Mouse (Mus musculus) neutrophil, adult 5-6 weeks (primary cell): ENCODE measurements around the gene Tmem246. TPM values are rescaled to one million over a fixed set of nuclear protein-coding genes. Genes with fewer than 3 reads are reported as not detected.
A peak's percentile ranks its signal among the peaks of the same experiment; 100 is the strongest.

Experiments
- ATAC-seq: fragments of 151-379, 151-347 bp; 2 replicates; pipeline ENCODE4 v1.8.0; 2017; ENCODE audit warnings: mild to moderate bottlenecking, moderate TSS enrichment; ENCODE audit not compliant: insufficient number of reproducible peaks, poor library complexity, low FRiP score, severe bottlenecking; ENCODE audit errors: extremely low read depth
- total RNA-seq: library from RNA; stranded (forward); fragments of 200-1000 nt; gene quantifications from 2 replicates; pipeline ENCODE4 v1.2.3, GENCODE M21; 2017

The Tmem246 gene
- total RNA-seq, 1 experiment from 2014 or later: not detected

GRCm38 (mm10) chr4:49585524-49586101 lies 12.1 kb downstream of the Tmem246 start:
- ATAC-seq: no peak

- ATAC-seq: no peak
Measured at GRCm38 (mm10) chr4:49583965-49584831, 13.5 kb downstream of the Tmem246 start.

GRCm38 (mm10) chr4:49581256-49581655 lies 16.4 kb downstream of the Tmem246 start:
- no peak for ATAC-seq

- no peak for ATAC-seq
Measured at GRCm38 (mm10) chr4:49572194-49572593, 25.5 kb downstream of the Tmem246 start.

GRCm38 (mm10) chr4:49567613-49568012 lies 30.1 kb downstream of the Tmem246 start:
- ATAC-seq: peak; percentile 89

- ATAC-seq: no peak
Measured at GRCm38 (mm10) chr4:49559915-49560772, 37.5 kb downstream of the Tmem246 start.

GRCm38 (mm10) chr4:49558181-49558580 lies 39.5 kb downstream of the Tmem246 start:
- ATAC-seq: no peak

- no peak for ATAC-seq
Measured at GRCm38 (mm10) chr4:49557375-49557774, 40.3 kb downstream of the Tmem246 start.

- ATAC-seq: no peak
Measured at GRCm38 (mm10) chr4:49553380-49553779, 44.3 kb downstream of the Tmem246 start.

- no peak for ATAC-seq
Measured at GRCm38 (mm10) chr4:49549383-49549782, 48.3 kb downstream of the Tmem246 start, which contains the start of gene Aldob. TSS of gene Aldob (minus strand) at chr4:49549546.

GRCm38 (mm10) chr4:49547544-49548219 lies 50.0 kb downstream of the Tmem246 start:
- no peak for ATAC-seq

GRCm38 (mm10) chr4:49546873-49547543 lies 50.7 kb downstream of the Tmem246 start:
- no peak for ATAC-seq

GRCm38 (mm10) chr4:49546026-49546425 lies 51.6 kb downstream of the Tmem246 start:
- no peak for ATAC-seq

GRCm38 (mm10) chr4:49540966-49541365 lies 56.7 kb downstream of the Tmem246 start:
- no peak for ATAC-seq

- no peak for ATAC-seq
Measured at GRCm38 (mm10) chr4:49539665-49540064, 58.0 kb downstream of the Tmem246 start.

- ATAC-seq: no peak
Measured at GRCm38 (mm10) chr4:49536671-49537070, 61.0 kb downstream of the Tmem246 start.

- ATAC-seq: no peak
Measured at GRCm38 (mm10) chr4:49535675-49536294, 61.9 kb downstream of the Tmem246 start.

- ATAC-seq: no peak
Measured at GRCm38 (mm10) chr4:49535036-49535435, 62.6 kb downstream of the Tmem246 start.
